Mouse (Mus musculus) thymus, adult 2 months (tissue): ENCODE data around the gene Lmf1.

ENCODE experiments used
- CTCF ChIP-seq: fragments of 200-500 bp; IDR thresholded peaks from 2 replicates; pipeline ENCODE4 v1.5.1; 2012; ENCODE audit warnings: mild to moderate bottlenecking, control low read depth, low read length, moderate library complexity, borderline replicate concordance; ENCODE audit not compliant: control insufficient read depth, poor library complexity, insufficient read depth; ENCODE audit errors: extremely low read depth
- POLR2A ChIP-seq: fragments of 200-500 bp; IDR thresholded peaks from 2 replicates; pipeline ENCODE4 v1.6.1; 2012; ENCODE audit warnings: mild to moderate bottlenecking, low read length, control low read depth, moderate library complexity; ENCODE audit not compliant: control insufficient read depth, poor library complexity, insufficient read depth; ENCODE audit errors: extremely low read depth

DNA sequence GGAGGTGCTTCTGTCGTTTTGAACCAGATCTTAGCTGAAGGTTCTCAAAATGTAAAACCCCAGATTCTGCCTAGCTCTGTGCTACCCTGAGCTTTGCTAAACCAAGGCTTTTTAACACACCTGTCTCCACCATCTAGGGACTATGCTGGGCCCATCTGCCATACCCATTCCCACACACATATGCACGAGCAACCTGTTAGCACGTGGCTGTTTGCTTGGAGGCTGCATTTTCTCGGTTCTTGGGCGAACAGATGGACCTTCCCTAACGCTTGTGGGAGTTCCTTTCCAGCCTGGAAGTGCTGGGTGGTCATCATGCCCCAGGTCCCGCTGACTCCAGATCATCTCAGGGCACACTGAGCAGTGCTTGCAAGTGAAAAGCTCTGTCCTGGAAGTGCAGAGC lies 46.4 kb downstream of the Lmf1 start:
- TF ChIP-seq POLR2A: no peak
- no peak for TF ChIP-seq CTCF
